Mouse (Mus musculus): ENCODE data around the gene Arnt. TPM values are rescaled to one million over a fixed set of nuclear protein-coding genes. Genes with fewer than 3 reads are reported as not detected.

Arnt gene
- polyA plus RNA-seq, 1 experiment from 2014 or later, result 41.0 TPM

- DNase-seq, result peak; percentile 68
- no peak overlapping the region for H3K9ac ChIP-seq
- no peak overlapping the region for H3K4me3 ChIP-seq (ENCODE audit: low read depth, low read length)
- no peak overlapping the region for H3K4me2 ChIP-seq
- no peaks in the 10 kb centered on the region for H3K27me3 ChIP-seq (ENCODE audit: insufficient read depth, low read length)
- peak; percentile 75 for TF ChIP-seq CTCF (IDR thresholded peaks at IDR 0.05; ENCODE audit: low read depth)
- H3K4me1 ChIP-seq (ENCODE audit: insufficient read depth), result no peaks in the 10 kb centered on the region
- H3K9me3 ChIP-seq (ENCODE audit: low read depth, low read length), result no peaks in the 10 kb centered on the region
- peaks cover 70% of the 10 kb centered on the region for H3K36me3 ChIP-seq (ENCODE audit: insufficient read depth)
- no peak for ATAC-seq (ENCODE audit: insufficient read depth)
- no peak overlapping the region for H3K27ac ChIP-seq (ENCODE audit: low read depth)
- WGBS, result 55% methylated on average over 6 of the region's 6 CpGs
Observed at GRCm38 (mm10) chr3:95494342-95494741, 60.2 kb downstream of the Arnt start.

DNA sequence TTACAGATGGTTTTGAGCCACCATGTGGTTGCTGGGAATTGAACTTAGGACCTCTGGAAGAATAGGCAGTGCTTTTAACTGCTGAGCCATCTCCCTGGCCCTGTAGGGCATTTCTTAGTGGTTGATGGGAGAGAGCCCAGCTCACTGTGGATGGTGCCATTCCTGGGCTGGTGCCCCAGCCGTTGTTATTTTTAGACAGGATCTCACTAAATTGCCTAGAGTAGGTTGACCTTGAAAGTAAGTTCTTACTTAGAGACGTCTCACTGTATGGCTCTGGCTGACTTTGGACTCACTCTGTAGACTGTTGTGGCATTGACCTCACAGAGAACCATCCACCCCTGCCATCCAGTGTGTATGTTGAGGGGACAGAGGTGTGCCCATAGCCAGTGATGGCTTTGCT lies 64.0 kb downstream of the Arnt start:
- no peak overlapping the region for H3K4me3 ChIP-seq (ENCODE audit: low read depth, low read length)
- TF ChIP-seq CTCF (IDR thresholded peaks at IDR 0.05; ENCODE audit: low read depth), result no peak
- H3K4me2 ChIP-seq, result no peak overlapping the region
- DNase-seq (no peak), ATAC-seq (ENCODE audit: insufficient read depth) (no peak)
- peaks cover 34% of the 10 kb centered on the region for H3K36me3 ChIP-seq (ENCODE audit: insufficient read depth)
- WGBS, result 88% methylated on average over 2 of the region's 2 CpGs
- no peaks in the 10 kb centered on the region for H3K4me1 ChIP-seq (ENCODE audit: insufficient read depth)
- H3K9me3 ChIP-seq (ENCODE audit: low read depth, low read length), result no peaks in the 10 kb centered on the region
- no peak overlapping the region for H3K27ac ChIP-seq (ENCODE audit: low read depth)
- H3K27me3 ChIP-seq (ENCODE audit: insufficient read depth, low read length), result no peaks in the 10 kb centered on the region
- H3K9ac ChIP-seq, result no peak overlapping the region

DNA sequence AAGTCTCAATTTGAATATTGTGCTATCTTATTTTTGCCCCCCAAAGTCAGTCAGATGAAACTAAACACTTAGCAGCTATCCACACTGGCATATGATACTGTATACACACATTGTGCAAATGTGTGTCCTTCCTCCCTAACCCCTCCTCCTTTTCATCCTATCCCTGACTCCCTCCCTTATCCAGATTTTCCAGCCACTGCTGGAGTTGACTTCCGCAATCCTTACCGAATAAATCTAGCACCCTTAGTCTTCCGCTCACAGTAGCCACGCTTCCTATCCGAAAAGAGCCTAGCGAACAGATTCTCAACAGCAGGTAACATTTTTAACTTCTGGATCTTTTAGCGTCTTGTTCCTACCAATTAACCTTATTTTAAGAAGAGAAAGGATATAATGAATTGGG lies 64.8 kb downstream of the Arnt start, which contains the start of gene Ctsk:
TSS of gene Ctsk (plus strand) at position 233 of the 400 bp plus-strand sequence.
- no peak within 1 kb of the TSS; the same call in 1 of the 2 replicates for H3K9ac ChIP-seq
- 70% methylated on average over 7 of the region's 7 CpGs for WGBS
- H3K27me3 ChIP-seq (ENCODE audit: insufficient read depth, low read length), result no peaks in the 10 kb centered on the region
- ATAC-seq (ENCODE audit: insufficient read depth), result no peak
- no peak for TF ChIP-seq CTCF (IDR thresholded peaks at IDR 0.05; ENCODE audit: low read depth)
- peak; percentile 32 for DNase-seq
- no peaks in the 10 kb centered on the region for H3K9me3 ChIP-seq (ENCODE audit: low read depth, low read length)
- peaks cover 26% of the 10 kb centered on the region for H3K36me3 ChIP-seq (ENCODE audit: insufficient read depth)
- H3K4me3 ChIP-seq (ENCODE audit: low read depth, low read length), result no peak within 1 kb of the TSS; the same call in 1 of the 2 replicates
- no peaks in the 10 kb centered on the region for H3K4me1 ChIP-seq (ENCODE audit: insufficient read depth)
- H3K4me2 ChIP-seq, result peak within 1 kb of the TSS; percentile 39; the same call in 1 of the 2 replicates
- H3K27ac ChIP-seq (ENCODE audit: low read depth), result peak within 1 kb of the TSS; percentile 18; the same call in 1 of the 2 replicates

DNA sequence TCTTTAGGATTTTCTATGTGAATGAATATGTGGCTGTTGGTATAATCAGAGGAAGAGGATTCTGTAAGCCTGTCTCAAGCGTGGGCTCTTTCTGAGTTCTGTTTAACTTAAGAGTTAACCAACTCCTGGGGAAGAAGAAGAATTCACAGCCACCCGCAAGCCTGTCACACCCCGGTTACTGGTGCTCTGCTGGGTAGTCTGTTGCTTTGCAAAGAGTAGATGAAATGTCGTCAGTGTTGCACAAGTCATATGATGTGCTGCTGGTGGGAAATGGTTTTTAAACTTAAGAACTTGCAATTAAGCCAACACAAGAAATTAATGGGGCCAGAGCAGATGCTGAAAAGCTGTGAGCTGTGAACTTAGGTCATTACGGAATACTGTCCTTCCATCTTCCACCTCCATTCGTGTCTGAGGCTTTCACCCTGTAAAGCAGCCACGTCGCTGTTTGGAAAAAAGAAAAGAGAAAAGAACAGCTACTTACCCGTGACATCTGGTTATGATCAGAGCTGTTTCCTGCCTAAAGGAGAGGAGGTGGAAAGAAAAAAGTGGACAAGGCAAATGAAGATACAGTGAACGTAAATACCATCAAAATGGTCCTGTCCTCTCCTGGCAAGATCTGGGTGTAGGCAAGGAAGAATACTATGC lies 65.4 kb downstream of the Arnt start:
- Histone ChIP-seq H3K9ac (no peak overlapping the region; the same call in 1 of the 2 replicates), H3K4me2 (peak overlapping the region; percentile 39; the same call in 1 of the 2 replicates), H3K4me1 (ENCODE audit: insufficient read depth) (no peaks in the 10 kb centered on the region), H3K9me3 (ENCODE audit: low read depth, low read length) (no peaks in the 10 kb centered on the region), H3K4me3 (ENCODE audit: low read depth, low read length) (no peak overlapping the region), H3K27ac (ENCODE audit: low read depth) (peak overlapping the region; percentile 18; the same call in 1 of the 2 replicates), H3K27me3 (ENCODE audit: insufficient read depth, low read length) (no peaks in the 10 kb centered on the region), H3K36me3 (ENCODE audit: insufficient read depth) (peaks cover 20% of the 10 kb centered on the region)
- ATAC-seq (ENCODE audit: insufficient read depth), result no peak
- DNase-seq, result no peak
- TF ChIP-seq CTCF (IDR thresholded peaks at IDR 0.05; ENCODE audit: low read depth), result no peak
- 31% methylated on average over 10 of the region's 10 CpGs for WGBS

DNA sequence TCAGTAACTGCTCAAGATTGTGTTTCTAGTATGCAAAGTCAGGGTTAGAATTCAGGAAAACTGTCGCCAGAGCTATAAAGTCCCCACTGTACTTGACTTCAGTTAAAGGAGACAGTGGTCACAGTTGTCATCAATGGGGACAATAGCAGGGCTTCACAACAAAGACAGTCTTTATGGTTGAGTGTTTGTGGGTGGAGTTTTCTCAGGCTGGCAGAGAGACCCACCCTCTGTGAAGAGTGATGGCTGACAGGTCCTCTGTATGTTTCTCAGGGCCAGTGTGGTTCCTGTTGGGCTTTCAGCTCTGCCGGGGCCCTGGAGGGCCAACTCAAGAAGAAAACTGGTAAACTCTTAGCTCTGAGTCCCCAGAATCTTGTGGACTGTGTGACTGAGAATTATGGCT lies 68.1 kb downstream of the Arnt start:
- H3K9me3 ChIP-seq (ENCODE audit: low read depth, low read length), result no peaks in the 10 kb centered on the region
- WGBS, result 62% methylated on average over 2 of the region's 2 CpGs
- no peak overlapping the region for H3K4me3 ChIP-seq (ENCODE audit: low read depth, low read length)
- no peak for ATAC-seq (ENCODE audit: insufficient read depth)
- no peak overlapping the region for H3K27ac ChIP-seq (ENCODE audit: low read depth)
- no peak for DNase-seq
- no peaks in the 10 kb centered on the region for H3K27me3 ChIP-seq (ENCODE audit: insufficient read depth, low read length)
- no peak for TF ChIP-seq CTCF (IDR thresholded peaks at IDR 0.05; ENCODE audit: low read depth)
- H3K9ac ChIP-seq, result no peak overlapping the region
- H3K4me1 ChIP-seq (ENCODE audit: insufficient read depth), result no peaks in the 10 kb centered on the region
- no peaks in the 10 kb centered on the region for H3K36me3 ChIP-seq (ENCODE audit: insufficient read depth)
- no peak overlapping the region for H3K4me2 ChIP-seq

- H3K27me3 ChIP-seq (ENCODE audit: insufficient read depth, low read length), result no peaks in the 10 kb centered on the region
- TF ChIP-seq CTCF (IDR thresholded peaks at IDR 0.05; ENCODE audit: low read depth), result no peak
- no peak for DNase-seq
- no peaks in the 10 kb centered on the region for H3K9me3 ChIP-seq (ENCODE audit: low read depth, low read length)
- H3K9ac ChIP-seq, result no peak overlapping the region
- H3K27ac ChIP-seq (ENCODE audit: low read depth), result no peak overlapping the region
- ATAC-seq (ENCODE audit: insufficient read depth), result no peak
- H3K36me3 ChIP-seq (ENCODE audit: insufficient read depth), result no peaks in the 10 kb centered on the region
- no peaks in the 10 kb centered on the region for H3K4me1 ChIP-seq (ENCODE audit: insufficient read depth)
- H3K4me3 ChIP-seq (ENCODE audit: low read depth, low read length), result no peak overlapping the region
- H3K4me2 ChIP-seq, result no peak overlapping the region
- WGBS, result 65% methylated on average over 6 of the region's 6 CpGs
Observed at GRCm38 (mm10) chr3:95509348-95509747, 75.2 kb downstream of the Arnt start.

DNA sequence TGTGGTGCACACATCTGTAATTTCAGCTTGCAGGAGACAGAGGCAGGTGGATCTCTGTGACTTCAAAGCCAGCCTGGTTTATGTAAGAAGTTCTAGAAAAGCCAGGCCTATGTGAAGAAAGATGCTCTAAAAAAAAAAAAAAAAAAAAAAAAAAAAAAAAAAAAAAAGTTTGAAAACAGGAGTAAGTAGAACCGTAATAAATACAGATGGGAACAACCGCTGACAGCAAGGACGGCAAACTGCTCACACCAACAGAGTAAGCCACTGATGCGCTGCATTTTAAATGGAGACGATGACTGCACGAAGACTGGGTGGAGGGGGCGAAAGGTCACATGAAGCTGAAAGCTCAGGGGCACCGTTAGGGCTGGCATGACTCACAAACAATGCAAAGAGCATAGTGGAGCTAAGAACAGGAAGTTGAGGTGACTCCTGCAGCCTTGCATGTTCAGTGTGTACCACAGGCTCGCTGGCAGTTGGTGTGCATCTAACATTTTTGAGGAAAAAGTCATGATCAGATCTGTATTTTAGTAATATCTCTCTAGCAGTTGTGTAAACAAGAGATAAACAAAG lies 77.5 kb downstream of the Arnt start:
- Histone ChIP-seq H3K4me3 (ENCODE audit: low read depth, low read length) (no peak overlapping the region), H3K9ac (no peak overlapping the region), H3K36me3 (ENCODE audit: insufficient read depth) (no peaks in the 10 kb centered on the region), H3K4me2 (no peak overlapping the region), H3K4me1 (ENCODE audit: insufficient read depth) (no peaks in the 10 kb centered on the region), H3K9me3 (ENCODE audit: low read depth, low read length) (no peaks in the 10 kb centered on the region), H3K27me3 (ENCODE audit: insufficient read depth, low read length) (no peaks in the 10 kb centered on the region), H3K27ac (ENCODE audit: low read depth) (no peak overlapping the region)
- DNase-seq (no peak), ATAC-seq (ENCODE audit: insufficient read depth) (no peak)
- no peak for TF ChIP-seq CTCF (IDR thresholded peaks at IDR 0.05; ENCODE audit: low read depth)
- 78% methylated on average over 9 of the region's 9 CpGs for WGBS
